Mouse (Mus musculus): ENCODE results near the gene Kat5. TPM values are rescaled to one million over a fixed set of nuclear protein-coding genes. Genes with fewer than 3 reads are reported as not detected.

The Kat5 gene
- polyA plus RNA-seq, 1 experiment from 2014 or later = 40.0 TPM

DNA sequence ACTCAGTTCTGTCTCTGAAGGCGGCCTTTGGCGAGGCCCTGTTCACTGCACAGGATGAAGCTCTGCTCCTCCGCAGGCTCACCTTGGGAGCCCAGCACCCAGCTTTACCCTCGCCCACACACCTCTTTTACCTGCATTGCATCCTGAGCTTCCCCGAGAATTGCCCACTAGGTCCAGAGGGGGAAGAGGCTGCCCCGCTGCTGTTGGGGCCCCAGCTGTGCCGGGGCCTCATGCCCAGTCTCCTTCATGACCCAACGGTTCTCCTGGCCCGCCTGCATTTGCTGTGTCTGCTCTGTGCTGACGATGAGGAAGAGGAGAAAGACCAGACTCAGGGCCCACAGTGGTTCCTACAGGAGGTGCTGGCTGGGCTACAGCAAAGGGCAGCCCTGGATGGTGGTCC lies 40.5 kb downstream of the Kat5 start:
- Histone ChIP-seq H3K27ac (ENCODE audit: low read depth, low read length) (no peak overlapping the region), H3K36me3 (ENCODE audit: control insufficient read depth, insufficient read depth, low read length) (no peaks in the 10 kb centered on the region), H3K4me2 (no peak overlapping the region), H3K9me3 (ENCODE audit: control insufficient read depth, low read length) (no peaks in the 10 kb centered on the region), H3K27me3 (ENCODE audit: control insufficient read depth, insufficient read depth, low read length) (peaks cover 7% of the 10 kb centered on the region), H3K9ac (ENCODE audit: low read length) (no peak overlapping the region), H3K4me1 (ENCODE audit: control insufficient read depth, insufficient read depth, low read length) (peaks cover 6% of the 10 kb centered on the region), H3K4me3 (ENCODE audit: low read depth, low read length) (no peak overlapping the region)
- 91% methylated on average over 10 of the region's 10 CpGs for WGBS
- DNase-seq (ENCODE audit: low spot score, missing footprints) = no peak
- no peak for ATAC-seq (ENCODE audit: low FRiP score)

DNA sequence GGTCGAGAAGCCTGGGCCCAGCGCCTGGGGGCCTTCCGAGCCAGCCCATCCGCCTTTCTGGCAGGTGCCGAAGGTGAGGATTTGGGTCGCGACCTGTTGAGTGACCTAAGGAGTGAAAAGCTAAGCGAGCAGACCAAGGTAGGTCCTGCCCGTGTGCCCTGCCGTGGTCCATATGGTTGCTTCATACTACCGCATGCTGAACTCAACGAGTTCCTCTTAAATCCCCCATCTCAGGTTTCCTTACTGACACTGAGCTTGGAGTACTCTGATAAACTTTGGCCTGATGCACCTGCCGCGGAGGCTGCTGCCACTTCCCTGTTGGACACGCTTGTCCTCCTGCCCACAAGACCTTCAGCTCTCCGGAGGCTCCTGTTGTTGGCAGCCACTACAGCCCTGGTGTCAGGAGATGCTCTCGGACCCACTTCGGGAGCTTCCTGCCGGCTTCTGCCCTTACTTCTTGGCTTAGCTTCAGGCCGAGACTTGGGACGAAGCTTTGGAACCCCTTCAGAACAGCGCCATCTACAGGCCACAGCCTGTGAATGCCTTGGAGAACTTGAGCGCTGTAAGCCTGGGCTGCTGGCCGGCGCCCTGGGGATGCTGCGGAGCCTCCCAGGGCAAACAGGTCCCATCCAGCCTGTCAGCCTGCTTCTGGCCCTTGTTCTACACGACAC lies 41.4 kb downstream of the Kat5 start:
- no peak overlapping the region for H3K27ac ChIP-seq (ENCODE audit: low read depth, low read length)
- 10% methylated on average over 27 of the region's 27 CpGs for WGBS
- H3K4me3 ChIP-seq (ENCODE audit: low read depth, low read length) = peak overlapping the region; percentile 78
- H3K4me2 ChIP-seq = peak overlapping the region; percentile 88
- H3K4me1 ChIP-seq (ENCODE audit: control insufficient read depth, insufficient read depth, low read length) = peaks cover 6% of the 10 kb centered on the region
- H3K36me3 ChIP-seq (ENCODE audit: control insufficient read depth, insufficient read depth, low read length) = no peaks in the 10 kb centered on the region
- 0 out of 2 replicates have a peak overlapping the region, but pooled peaks have one; percentile 4 for H3K9ac ChIP-seq (ENCODE audit: low read length)
- peak; percentile 98 for DNase-seq (ENCODE audit: low spot score, missing footprints)
- H3K9me3 ChIP-seq (ENCODE audit: control insufficient read depth, low read length) = no peaks in the 10 kb centered on the region
- peak; percentile 41; the same call in 1 of the 2 replicates for ATAC-seq (ENCODE audit: low FRiP score)
- peaks cover 11% of the 10 kb centered on the region for H3K27me3 ChIP-seq (ENCODE audit: control insufficient read depth, insufficient read depth, low read length)

DNA sequence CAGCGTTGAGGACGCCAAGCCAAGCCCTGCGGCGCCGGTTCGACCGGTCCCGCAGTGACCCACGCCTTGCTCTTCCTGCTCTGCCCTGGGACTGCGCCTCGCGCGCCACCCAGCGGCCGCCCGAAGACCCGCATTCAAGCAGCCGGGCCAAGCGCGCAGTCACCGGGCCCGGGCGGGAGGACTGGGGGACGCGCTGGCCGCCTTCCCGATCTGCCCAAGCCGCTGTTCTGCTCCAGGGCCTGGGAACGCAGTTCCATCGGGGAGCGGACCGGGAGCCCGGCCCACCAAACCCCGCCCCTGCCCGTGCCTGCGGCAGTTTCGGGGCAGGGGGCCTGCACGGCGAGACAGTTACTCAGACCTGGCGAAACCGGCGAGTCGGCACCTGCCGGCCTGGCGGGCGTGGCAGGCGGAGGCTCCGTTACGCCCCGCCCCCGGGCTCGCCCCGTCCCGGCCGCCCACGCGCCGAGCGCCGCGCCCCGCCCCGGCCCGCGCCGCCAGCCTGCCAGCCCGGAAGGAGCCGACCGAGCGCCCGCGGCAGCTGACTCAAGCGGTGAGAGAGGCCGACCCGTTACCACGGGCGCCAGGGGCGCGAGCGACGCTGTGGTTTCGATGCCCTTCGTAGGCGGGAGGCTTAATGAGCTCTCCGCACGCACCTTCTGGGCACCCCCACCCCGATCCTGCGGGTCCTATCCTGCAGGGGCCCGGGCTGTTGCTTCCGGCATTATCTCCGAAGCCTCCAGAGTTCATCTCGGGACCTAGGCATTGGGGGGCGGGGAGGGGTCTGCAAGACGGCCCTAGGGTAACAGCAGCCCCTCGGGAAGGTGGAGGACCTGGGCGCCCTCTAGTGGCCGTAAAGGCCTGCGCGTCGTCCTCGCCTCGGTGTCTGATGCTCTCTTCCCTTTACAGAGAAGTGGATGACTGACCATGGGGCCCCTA lies 42.2 kb downstream of the Kat5 start, which contains the start of gene Ap5b1:
Ap5b1 (plus strand) TSS at position 492 of the 936 bp plus-strand sequence.
- WGBS = under 1% methylated on average over 99 of the region's 102 CpGs
- DNase-seq (ENCODE audit: low spot score, missing footprints) = peak; percentile 99
- no peaks in the 10 kb centered on the region for H3K36me3 ChIP-seq (ENCODE audit: control insufficient read depth, insufficient read depth, low read length)
- H3K4me2 ChIP-seq = peak within 1 kb of the TSS; percentile 88
- peaks cover 6% of the 10 kb centered on the region for H3K4me1 ChIP-seq (ENCODE audit: control insufficient read depth, insufficient read depth, low read length)
- peak within 1 kb of the TSS; percentile 78 for H3K4me3 ChIP-seq (ENCODE audit: low read depth, low read length)
- peak within 1 kb of the TSS; percentile 68 for H3K27ac ChIP-seq (ENCODE audit: low read depth, low read length)
- H3K9me3 ChIP-seq (ENCODE audit: control insufficient read depth, low read length) = no peaks in the 10 kb centered on the region
- peak within 1 kb of the TSS; percentile 76 for H3K9ac ChIP-seq (ENCODE audit: low read length)
- ATAC-seq (ENCODE audit: low FRiP score) = peak; percentile 89
- peaks cover 14% of the 10 kb centered on the region for H3K27me3 ChIP-seq (ENCODE audit: control insufficient read depth, insufficient read depth, low read length)

DNA sequence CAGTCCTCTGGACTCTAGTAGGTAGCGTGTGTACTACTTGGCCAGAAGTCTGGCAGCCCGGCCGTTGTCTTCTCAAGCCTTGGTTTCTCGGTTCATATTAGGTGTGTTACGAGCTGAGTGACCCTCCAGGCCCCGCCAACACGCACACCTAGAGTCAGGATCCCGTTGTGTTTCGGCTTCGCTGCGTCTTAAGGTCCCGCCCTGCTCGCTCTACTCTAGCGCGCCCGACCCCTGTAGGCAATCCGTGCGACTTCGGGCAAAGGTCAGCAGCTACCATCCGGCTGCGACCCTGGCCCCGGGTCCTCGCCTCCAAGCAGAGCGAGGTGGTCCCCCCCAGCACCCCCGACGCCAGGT lies 42.9 kb downstream of the Kat5 start:
- Histone ChIP-seq H3K4me1 (ENCODE audit: control insufficient read depth, insufficient read depth, low read length) (peaks cover 6% of the 10 kb centered on the region), H3K36me3 (ENCODE audit: control insufficient read depth, insufficient read depth, low read length) (no peaks in the 10 kb centered on the region), H3K27ac (ENCODE audit: low read depth, low read length) (peak overlapping the region; percentile 68; the same call in 1 of the 2 replicates), H3K4me3 (ENCODE audit: low read depth, low read length) (peak overlapping the region; percentile 78), H3K9ac (ENCODE audit: low read length) (peak overlapping the region; percentile 76), H3K9me3 (ENCODE audit: control insufficient read depth, low read length) (no peaks in the 10 kb centered on the region), H3K27me3 (ENCODE audit: control insufficient read depth, insufficient read depth, low read length) (peaks cover 20% of the 10 kb centered on the region), H3K4me2 (peak overlapping the region; percentile 88)
- DNase-seq (ENCODE audit: low spot score, missing footprints) = peak; percentile 98
- 2% methylated on average over 26 of the region's 26 CpGs for WGBS
- peak; percentile 41 for ATAC-seq (ENCODE audit: low FRiP score)

DNA sequence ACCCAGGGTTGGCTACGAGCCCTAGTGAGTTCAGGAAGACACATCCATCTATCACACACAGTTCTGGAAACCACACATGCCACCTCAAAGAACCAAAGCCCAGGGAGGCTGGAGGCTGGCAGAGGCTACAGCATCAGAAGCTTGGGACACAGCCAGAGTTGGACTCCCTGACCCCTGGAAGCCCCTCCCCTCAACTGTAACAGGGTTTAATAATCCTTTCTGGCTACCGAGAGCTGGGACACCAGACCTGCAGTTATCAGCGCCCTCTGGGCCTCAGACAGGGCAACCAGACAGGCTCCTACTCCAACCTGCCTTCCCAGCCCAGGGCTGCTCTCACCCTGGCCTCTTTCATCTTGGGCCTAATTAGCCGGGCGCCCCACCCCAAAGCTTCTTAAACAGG lies 43.7 kb downstream of the Kat5 start:
- ATAC-seq (ENCODE audit: low FRiP score) = no peak

DNA sequence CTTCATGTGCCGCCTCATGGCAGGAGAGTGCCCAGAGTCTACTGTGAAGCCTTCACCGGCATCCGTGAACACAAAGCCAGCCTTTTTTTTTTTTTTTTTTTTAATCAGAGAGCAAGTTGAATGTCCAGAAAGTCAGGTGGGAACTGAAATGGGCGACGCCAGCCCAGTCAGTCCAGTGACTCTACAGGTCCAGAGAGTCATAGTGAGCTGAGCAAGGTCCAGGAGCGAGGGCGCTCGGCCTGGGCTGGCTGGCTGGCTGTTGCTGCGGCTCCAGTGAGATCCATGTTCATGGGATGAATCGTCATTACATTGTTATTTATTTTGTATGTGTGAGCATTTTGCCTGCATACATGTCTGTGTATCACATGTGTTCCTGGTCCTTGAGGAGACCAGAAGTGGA lies 47.3 kb downstream of the Kat5 start:
- H3K27me3 ChIP-seq (ENCODE audit: control insufficient read depth, insufficient read depth, low read length) = peaks cover 64% of the 10 kb centered on the region

More for the DNA sequence above, 43.7 kb downstream of the Kat5 start:
- Histone ChIP-seq H3K9me3 (ENCODE audit: control insufficient read depth, low read length) (no peaks in the 10 kb centered on the region), H3K36me3 (ENCODE audit: control insufficient read depth, insufficient read depth, low read length) (no peaks in the 10 kb centered on the region), H3K27ac (ENCODE audit: low read depth, low read length) (no peak overlapping the region), H3K27me3 (ENCODE audit: control insufficient read depth, insufficient read depth, low read length) (peaks cover 28% of the 10 kb centered on the region), H3K4me2 (no peak overlapping the region), H3K4me1 (ENCODE audit: control insufficient read depth, insufficient read depth, low read length) (peaks cover 6% of the 10 kb centered on the region), H3K4me3 (ENCODE audit: low read depth, low read length) (no peak overlapping the region), H3K9ac (ENCODE audit: low read length) (no peak overlapping the region)
- 62% methylated on average over 5 of the region's 5 CpGs for WGBS
- no peak for DNase-seq (ENCODE audit: low spot score, missing footprints)

DNA sequence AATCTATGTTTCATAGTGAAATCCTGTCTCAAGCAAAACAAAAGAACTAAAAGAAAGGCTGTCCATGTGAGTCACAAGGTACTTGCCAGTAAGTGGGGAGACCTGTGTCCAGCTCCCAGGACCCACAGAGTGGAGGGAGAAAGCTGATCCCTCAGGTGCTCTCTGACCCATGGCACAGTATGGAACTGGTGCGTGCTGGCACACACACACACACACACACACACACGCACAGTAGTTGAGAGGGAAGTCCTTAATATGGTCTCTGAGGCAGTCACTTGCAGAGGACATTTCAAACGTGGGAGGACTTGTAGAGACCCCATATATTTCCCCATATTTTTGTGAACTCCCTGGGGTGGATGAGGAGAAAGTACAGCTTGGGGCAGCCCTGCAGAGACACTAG lies 48.2 kb downstream of the Kat5 start:
- H3K27me3 ChIP-seq (ENCODE audit: control insufficient read depth, insufficient read depth, low read length) = peaks cover 65% of the 10 kb centered on the region
- no peak overlapping the region for H3K27ac ChIP-seq (ENCODE audit: low read depth, low read length)
- no peak overlapping the region for H3K9ac ChIP-seq (ENCODE audit: low read length)
- no peaks in the 10 kb centered on the region for H3K36me3 ChIP-seq (ENCODE audit: control insufficient read depth, insufficient read depth, low read length)
- DNase-seq (ENCODE audit: low spot score, missing footprints) = peak; percentile 82
- no peak overlapping the region for H3K4me3 ChIP-seq (ENCODE audit: low read depth, low read length)
- no peak overlapping the region for H3K4me2 ChIP-seq
- WGBS = 61% methylated on average over 3 of the region's 3 CpGs
- H3K9me3 ChIP-seq (ENCODE audit: control insufficient read depth, low read length) = no peaks in the 10 kb centered on the region
- H3K4me1 ChIP-seq (ENCODE audit: control insufficient read depth, insufficient read depth, low read length) = peaks cover 12% of the 10 kb centered on the region
- ATAC-seq (ENCODE audit: low FRiP score) = no peak

More for the DNA sequence above, 47.3 kb downstream of the Kat5 start:
- Histone ChIP-seq H3K9me3 (ENCODE audit: control insufficient read depth, low read length) (no peaks in the 10 kb centered on the region), H3K4me3 (ENCODE audit: low read depth, low read length) (no peak overlapping the region), H3K4me1 (ENCODE audit: control insufficient read depth, insufficient read depth, low read length) (peaks cover 16% of the 10 kb centered on the region), H3K4me2 (no peak overlapping the region), H3K27ac (ENCODE audit: low read depth, low read length) (no peak overlapping the region), H3K36me3 (ENCODE audit: control insufficient read depth, insufficient read depth, low read length) (no peaks in the 10 kb centered on the region), H3K9ac (ENCODE audit: low read length) (no peak overlapping the region)
- WGBS = 91% methylated on average over 10 of the region's 10 CpGs
- DNase-seq (ENCODE audit: low spot score, missing footprints) = peak; percentile 28
- ATAC-seq (ENCODE audit: low FRiP score) = no peak

DNA sequence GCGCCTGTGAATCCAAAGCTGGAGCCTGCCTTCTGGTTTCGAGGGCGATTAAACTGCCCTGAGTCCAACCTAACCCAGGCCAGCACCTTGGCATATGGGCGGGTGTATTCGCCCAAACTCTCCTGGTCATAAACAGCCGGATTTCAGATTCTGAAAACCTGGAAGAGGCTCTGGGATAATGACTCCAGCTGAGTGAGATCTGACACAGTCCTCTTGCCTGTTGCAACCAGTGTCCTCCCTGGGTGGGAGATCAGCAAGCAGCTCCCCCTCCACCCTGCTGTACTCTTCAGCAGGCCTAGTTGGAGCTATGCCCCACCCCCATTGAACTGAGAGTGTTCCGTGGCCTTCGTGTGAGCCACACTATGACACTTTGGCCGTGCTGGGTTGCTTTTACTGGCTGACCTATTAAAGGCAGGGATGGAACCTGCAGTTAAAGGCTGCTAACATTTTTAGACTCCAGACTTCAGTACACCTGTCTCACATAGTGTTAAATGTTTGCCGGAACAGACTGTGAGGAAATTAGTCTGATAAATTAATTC lies 48.7 kb downstream of the Kat5 start:
- peaks cover 11% of the 10 kb centered on the region for H3K4me1 ChIP-seq (ENCODE audit: control insufficient read depth, insufficient read depth, low read length)
- H3K27me3 ChIP-seq (ENCODE audit: control insufficient read depth, insufficient read depth, low read length) = peaks cover 60% of the 10 kb centered on the region
- H3K4me2 ChIP-seq = no peak overlapping the region
- no peak overlapping the region for H3K9ac ChIP-seq (ENCODE audit: low read length)
- no peak overlapping the region for H3K27ac ChIP-seq (ENCODE audit: low read depth, low read length)
- no peak for ATAC-seq (ENCODE audit: low FRiP score)
- no peaks in the 10 kb centered on the region for H3K9me3 ChIP-seq (ENCODE audit: control insufficient read depth, low read length)
- H3K4me3 ChIP-seq (ENCODE audit: low read depth, low read length) = no peak overlapping the region
- DNase-seq (ENCODE audit: low spot score, missing footprints) = peak; percentile 83
- H3K36me3 ChIP-seq (ENCODE audit: control insufficient read depth, insufficient read depth, low read length) = no peaks in the 10 kb centered on the region
- 20% methylated on average over 10 of the region's 10 CpGs for WGBS

All from midbrain, embryonic 11.5 days (tissue).